In the genomic region with DNA sequence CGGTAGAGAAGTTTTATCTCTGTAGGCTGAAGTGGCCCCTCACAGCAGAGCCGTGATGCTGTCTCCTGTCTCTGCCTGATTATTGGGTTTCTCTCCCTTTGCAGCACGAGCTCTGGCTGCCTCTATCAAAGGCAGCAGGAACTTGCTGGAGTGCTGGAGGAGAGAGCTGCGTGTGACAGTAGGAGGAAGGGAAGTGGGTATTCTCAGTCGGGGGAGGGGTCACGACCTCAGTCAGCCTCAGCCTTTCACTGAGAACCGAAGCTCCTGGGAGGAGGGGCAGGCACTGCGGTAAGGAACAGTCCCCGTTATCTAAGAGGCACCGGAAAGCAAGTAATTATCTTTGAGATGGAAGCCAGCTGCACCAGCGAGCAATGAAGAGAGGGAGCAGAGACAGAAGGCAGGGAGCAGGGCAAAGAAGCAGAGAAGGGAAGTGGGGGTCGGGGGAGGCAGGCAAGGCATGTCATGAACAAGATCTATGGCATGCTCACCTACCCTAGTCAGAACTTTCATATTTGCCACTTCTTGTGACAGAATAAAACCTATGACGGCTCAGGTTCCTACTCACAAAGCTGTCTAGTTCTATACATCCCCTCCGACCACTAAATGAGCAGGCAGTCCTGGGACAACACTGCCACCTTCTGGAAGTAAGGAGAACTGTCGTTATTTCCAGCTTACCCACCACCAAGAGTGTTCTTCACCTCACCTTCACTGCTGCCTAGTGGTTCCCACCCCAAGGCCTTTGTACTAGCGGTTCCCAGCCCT, we compare ENCODE assay signal across 8 mouse cellular contexts.
A peak's percentile ranks its signal among the peaks of the same experiment; 100 is the strongest.
DNase-seq lines count a peak whose midpoint lies in the region; ATAC-seq and TF ChIP-seq lines count a peak whose summit lies in the region.

No protein-coding gene starts in this region.

- H3K27ac ChIP-seq in embryonic facial prominence, embryonic 15.5 days (replicated peaks) = no peak overlapping the region
- peak overlapping the region; percentile 67 for H3K27ac ChIP-seq in hindbrain, embryonic 11.5 days (ENCODE audit: low read depth, low read length)
- H3K27ac ChIP-seq in limb, embryonic 11.5 days (replicated peaks; ENCODE audit: low read depth, low read length) = no peak overlapping the region
- H3K27ac ChIP-seq in midbrain, embryonic 14.5 days (replicated peaks; ENCODE audit: low read depth, low read length) = peak overlapping the region; percentile 72; the same call in 1 of the 2 replicates
- no peak overlapping the region for H3K27ac ChIP-seq in stomach, postnatal 0 days (replicated peaks)

- peak; percentile 45 to 51 for DNase-seq in cerebellum, adult 18-20 months
- no peak for DNase-seq in cerebellum, adult 11-12 months
- DNase-seq in ZHBTc4 (ENCODE audit: low read depth, low spot score) = peak; percentile 87
- DNase-seq in hindbrain, embryonic 11.5 days (ENCODE audit: low spot score) = peak; percentile 78
- DNase-seq in limb, embryonic 11.5 days (ENCODE audit: low spot score) = peak; percentile 60
- DNase-seq in midbrain, embryonic 14.5 days = peak; percentile 86
- DNase-seq in stomach, postnatal 0 days (ENCODE audit: low spot score) = peak; percentile 41

- no peaks in the 10 kb centered on the region for H3K27me3 ChIP-seq in embryonic facial prominence, embryonic 15.5 days
- no peaks in the 10 kb centered on the region for H3K27me3 ChIP-seq in hindbrain, embryonic 11.5 days (ENCODE audit: control insufficient read depth, insufficient read depth, low read length)
- H3K27me3 ChIP-seq in limb, embryonic 11.5 days (ENCODE audit: control insufficient read depth, insufficient read depth, low read length) = no peaks in the 10 kb centered on the region
- no peaks in the 10 kb centered on the region for H3K27me3 ChIP-seq in midbrain, embryonic 14.5 days (ENCODE audit: control insufficient read depth, insufficient read depth, low read length)
- no peaks in the 10 kb centered on the region for H3K27me3 ChIP-seq in stomach, postnatal 0 days (ENCODE audit: control insufficient read depth, insufficient read depth, low read length)

- peak overlapping the region; percentile 50 for H3K4me2 ChIP-seq in embryonic facial prominence, embryonic 15.5 days (replicated peaks)
- H3K4me2 ChIP-seq in hindbrain, embryonic 11.5 days (replicated peaks; ENCODE audit: low read depth, low read length) = peak overlapping the region; percentile 42
- H3K4me2 ChIP-seq in limb, embryonic 11.5 days (ENCODE audit: low read depth, severe bottlenecking) = peak overlapping the region; percentile 35
- peak overlapping the region; percentile 53 for H3K4me2 ChIP-seq in midbrain, embryonic 14.5 days (ENCODE audit: low read length)
- H3K4me2 ChIP-seq in stomach, postnatal 0 days (replicated peaks; ENCODE audit: low read depth) = peak overlapping the region; percentile 42

- no peaks in the 10 kb centered on the region for H3K9me3 ChIP-seq in embryonic facial prominence, embryonic 15.5 days (replicated peaks)
- no peaks in the 10 kb centered on the region for H3K9me3 ChIP-seq in hindbrain, embryonic 11.5 days (ENCODE audit: control insufficient read depth, low read length)
- H3K9me3 ChIP-seq in limb, embryonic 11.5 days (ENCODE audit: control insufficient read depth, low read length) = no peaks in the 10 kb centered on the region
- H3K9me3 ChIP-seq in midbrain, embryonic 14.5 days (ENCODE audit: control insufficient read depth, low read length) = no peaks in the 10 kb centered on the region
- H3K9me3 ChIP-seq in stomach, postnatal 0 days (ENCODE audit: control insufficient read depth, low read length) = no peaks in the 10 kb centered on the region

- TF ChIP-seq CTCF in stomach, postnatal 0 days (IDR thresholded peaks at IDR 0.05; ENCODE audit: low read depth) = peak; percentile 93

- peaks cover 5% of the 10 kb centered on the region for H3K4me1 ChIP-seq in embryonic facial prominence, embryonic 15.5 days
- peaks cover 6% of the 10 kb centered on the region; the same call in 1 of the 2 replicates for H3K4me1 ChIP-seq in hindbrain, embryonic 11.5 days (replicated peaks; ENCODE audit: control insufficient read depth, insufficient read depth, low read length)
- no peaks in the 10 kb centered on the region for H3K4me1 ChIP-seq in limb, embryonic 11.5 days (ENCODE audit: control insufficient read depth, insufficient read depth, low read length)
- 0 out of 2 replicates have a peak, but pooled peaks cover 4% of the 10 kb centered on the region for H3K4me1 ChIP-seq in midbrain, embryonic 14.5 days (ENCODE audit: control insufficient read depth, insufficient read depth, low read length)
- no peaks in the 10 kb centered on the region for H3K4me1 ChIP-seq in stomach, postnatal 0 days (replicated peaks; ENCODE audit: control insufficient read depth, insufficient read depth)

- TF ChIP-seq EP300 in stomach, postnatal 0 days (optimal IDR thresholded peaks at IDR 0.05) = no peak

- H3K9ac ChIP-seq in embryonic facial prominence, embryonic 15.5 days = no peak overlapping the region
- no peak overlapping the region for H3K9ac ChIP-seq in hindbrain, embryonic 11.5 days (ENCODE audit: low read depth, low read length)
- no peak overlapping the region for H3K9ac ChIP-seq in limb, embryonic 11.5 days (ENCODE audit: low read length)
- H3K9ac ChIP-seq in midbrain, embryonic 14.5 days (replicated peaks; ENCODE audit: low read length) = peak overlapping the region; percentile 21; the same call in 1 of the 2 replicates
- H3K9ac ChIP-seq in stomach, postnatal 0 days (ENCODE audit: low read length) = no peak overlapping the region

- 3% methylated on average over 16 of the region's 16 CpGs for WGBS in embryonic facial prominence, embryonic 15.5 days
- 6% methylated on average over 16 of the region's 16 CpGs for WGBS in hindbrain, embryonic 11.5 days
- 3% methylated on average over 16 of the region's 16 CpGs for WGBS in limb, embryonic 11.5 days
- WGBS in midbrain, embryonic 14.5 days = 6% methylated on average over 16 of the region's 16 CpGs
- WGBS in stomach, postnatal 0 days = 4% methylated on average over 16 of the region's 16 CpGs

- peak; percentile 39; the same call in 1 of the 2 replicates for ATAC-seq in embryonic facial prominence, embryonic 15.5 days (ENCODE audit: insufficient number of reproducible peaks, low FRiP score, low TSS enrichment, low read depth)
- ATAC-seq in hindbrain, embryonic 11.5 days (ENCODE audit: low FRiP score) = peak; percentile 77
- ATAC-seq in limb, embryonic 11.5 days (ENCODE audit: insufficient number of reproducible peaks, low FRiP score, low TSS enrichment, low read depth) = peak; percentile 57; the same call in 1 of the 2 replicates
- ATAC-seq in midbrain, embryonic 14.5 days (ENCODE audit: low FRiP score, low TSS enrichment) = peak; percentile 58
- peak; percentile 48; the same call in 1 of the 2 replicates for ATAC-seq in stomach, postnatal 0 days (ENCODE audit: low FRiP score, low TSS enrichment)

- peak overlapping the region; percentile 23 for H3K4me3 ChIP-seq in embryonic facial prominence, embryonic 15.5 days (replicated peaks)
- peak overlapping the region; percentile 8 for H3K4me3 ChIP-seq in hindbrain, embryonic 11.5 days (ENCODE audit: low read depth, low read length)
- H3K4me3 ChIP-seq in limb, embryonic 11.5 days (ENCODE audit: low read depth, low read length) = 0 out of 2 replicates have a peak overlapping the region, but pooled peaks have one; percentile 2
- H3K4me3 ChIP-seq in midbrain, embryonic 14.5 days (replicated peaks; ENCODE audit: low read depth, low read length) = peak overlapping the region; percentile 21
- 0 out of 2 replicates have a peak overlapping the region, but pooled peaks have one; percentile 4 for H3K4me3 ChIP-seq in stomach, postnatal 0 days (ENCODE audit: low read depth, low read length)

- no peaks in the 10 kb centered on the region for H3K36me3 ChIP-seq in embryonic facial prominence, embryonic 15.5 days
- H3K36me3 ChIP-seq in hindbrain, embryonic 11.5 days (ENCODE audit: control insufficient read depth, insufficient read depth, low read length) = no peaks in the 10 kb centered on the region
- no peaks in the 10 kb centered on the region for H3K36me3 ChIP-seq in limb, embryonic 11.5 days (ENCODE audit: control insufficient read depth, insufficient read depth, low read length)
- no peaks in the 10 kb centered on the region for H3K36me3 ChIP-seq in midbrain, embryonic 14.5 days (ENCODE audit: control insufficient read depth, insufficient read depth, low read length)
- H3K36me3 ChIP-seq in stomach, postnatal 0 days (ENCODE audit: control insufficient read depth, insufficient read depth, low read length) = no peaks in the 10 kb centered on the region

Comparison
In these comparisons a context has a peak if more than half of its experiments do, and no peak if none do; other contexts are left out.
1. H3K27ac ChIP-seq: peak in hindbrain, embryonic 11.5 days (single experiment) and midbrain, embryonic 14.5 days (single experiment); none in embryonic facial prominence, embryonic 15.5 days (single experiment), limb, embryonic 11.5 days (single experiment) and stomach, postnatal 0 days (single experiment).
2. Peak in every context shown above with its lines, with median percentiles within 50 percentile points of each other: ATAC-seq, H3K4me2 ChIP-seq and H3K4me3 ChIP-seq.